Mouse (Mus musculus): ENCODE results near the gene Umad1.

The Umad1 gene

DNA sequence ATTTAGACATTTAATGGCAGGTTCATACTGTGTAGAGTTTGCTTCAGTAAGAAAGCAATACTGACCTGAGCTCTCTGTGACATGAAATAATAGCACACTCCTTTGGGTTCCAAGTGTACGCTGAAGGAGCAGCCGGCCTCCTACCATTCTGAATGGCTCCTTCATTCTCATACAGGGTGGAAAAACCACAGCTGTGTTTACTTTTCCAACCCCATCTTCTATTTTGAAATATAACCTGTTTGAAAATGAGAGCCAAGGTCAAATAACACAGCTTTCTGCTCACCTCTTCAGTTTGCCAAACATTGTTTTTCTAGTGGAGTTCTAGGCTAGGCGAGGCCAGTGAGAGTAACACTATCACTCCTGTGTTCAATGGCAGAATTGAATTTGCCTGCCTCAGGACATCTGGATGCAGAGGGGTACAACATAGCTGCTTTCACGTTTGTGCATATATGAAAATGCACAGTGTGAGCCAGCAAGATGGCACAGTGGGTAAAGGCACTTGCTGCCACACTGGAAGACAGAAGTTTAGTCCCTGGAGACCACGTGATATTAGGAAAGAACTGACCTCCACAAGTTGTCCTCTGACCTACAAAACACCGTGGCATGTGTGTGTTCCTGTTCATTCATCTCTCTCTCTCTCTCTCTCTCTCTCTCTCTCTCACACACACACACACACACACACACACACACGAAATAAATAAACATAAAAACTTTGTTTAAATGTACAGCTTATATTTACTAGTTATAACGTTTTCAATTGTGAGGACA lies 157.9 kb downstream of the Umad1 start:
- DNase-seq (ENCODE audit: low read depth, low spot score) = no peak

DNA sequence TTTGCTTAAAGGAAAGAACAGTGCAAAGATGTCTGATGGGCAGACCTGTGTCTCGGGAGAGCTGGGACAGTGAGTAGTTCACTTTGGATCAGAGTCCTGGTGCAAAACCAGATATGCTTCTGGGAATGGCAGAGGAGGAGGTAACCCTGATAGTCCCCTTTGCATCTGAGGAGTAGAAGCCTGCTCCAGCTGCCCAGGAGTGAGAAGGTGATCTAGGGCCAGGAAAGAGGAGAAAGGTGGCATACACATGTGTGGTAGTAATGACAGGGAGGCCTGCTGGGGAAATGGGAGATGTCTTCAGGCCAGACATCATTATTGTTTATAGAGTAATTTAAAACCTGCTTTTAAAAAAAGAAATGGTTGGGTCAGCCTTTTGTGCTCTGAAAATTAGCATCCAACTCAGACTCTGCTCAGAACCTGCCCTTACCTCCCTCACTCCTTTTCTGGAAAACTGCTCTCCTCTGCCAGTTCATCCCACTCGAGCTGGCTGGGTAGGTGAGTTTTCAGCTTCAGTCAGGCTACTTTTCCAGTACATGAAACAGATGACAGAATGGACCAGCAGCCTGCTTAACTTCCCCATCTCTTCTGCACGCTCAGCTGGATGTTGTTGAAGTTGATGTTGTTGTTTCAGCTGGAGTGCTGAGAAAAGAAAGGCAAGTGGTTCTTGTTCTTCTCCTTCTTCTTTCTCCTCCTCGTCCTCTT lies 160.5 kb downstream of the Umad1 start:
- DNase-seq (ENCODE audit: low read depth, low spot score) = no peak

DNA sequence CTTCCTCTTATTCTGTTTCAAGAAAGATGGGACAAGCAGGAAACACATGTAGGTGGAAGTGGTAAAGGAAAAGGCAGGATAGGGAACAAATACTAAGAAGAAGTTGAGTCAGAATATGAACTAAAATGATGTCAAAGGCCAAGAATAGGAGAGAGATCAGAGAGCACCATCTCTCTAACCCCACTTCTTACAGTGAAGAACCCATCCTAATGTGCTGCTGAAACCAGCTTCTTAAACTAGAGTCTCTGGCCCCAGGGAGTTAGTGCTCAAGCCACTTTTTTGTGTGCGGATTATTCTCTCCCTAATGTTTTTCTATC lies 161.1 kb downstream of the Umad1 start:
- DNase-seq (ENCODE audit: low read depth, low spot score) = no peak

DNA sequence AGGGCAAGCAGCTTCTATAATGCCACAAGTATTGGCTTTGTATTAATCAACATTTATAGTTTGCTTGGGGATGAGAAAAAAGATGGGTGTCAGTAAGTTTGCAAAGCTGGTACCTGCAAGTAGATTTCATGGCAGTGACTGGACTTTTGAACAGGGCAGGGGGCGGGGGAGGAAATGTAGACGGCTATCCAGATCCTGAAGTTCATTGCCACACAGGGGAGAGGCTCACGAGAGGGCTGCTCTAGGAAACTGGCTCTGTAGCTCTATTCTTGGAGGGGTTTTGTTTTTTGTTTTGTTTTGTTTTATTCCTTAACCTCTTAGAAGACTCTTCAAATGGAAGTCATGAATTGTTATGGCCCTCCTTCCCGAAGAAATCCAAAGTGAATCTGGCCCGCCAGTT lies 162.3 kb downstream of the Umad1 start:
- DNase-seq (ENCODE audit: low read depth, low spot score) = no peak

DNA sequence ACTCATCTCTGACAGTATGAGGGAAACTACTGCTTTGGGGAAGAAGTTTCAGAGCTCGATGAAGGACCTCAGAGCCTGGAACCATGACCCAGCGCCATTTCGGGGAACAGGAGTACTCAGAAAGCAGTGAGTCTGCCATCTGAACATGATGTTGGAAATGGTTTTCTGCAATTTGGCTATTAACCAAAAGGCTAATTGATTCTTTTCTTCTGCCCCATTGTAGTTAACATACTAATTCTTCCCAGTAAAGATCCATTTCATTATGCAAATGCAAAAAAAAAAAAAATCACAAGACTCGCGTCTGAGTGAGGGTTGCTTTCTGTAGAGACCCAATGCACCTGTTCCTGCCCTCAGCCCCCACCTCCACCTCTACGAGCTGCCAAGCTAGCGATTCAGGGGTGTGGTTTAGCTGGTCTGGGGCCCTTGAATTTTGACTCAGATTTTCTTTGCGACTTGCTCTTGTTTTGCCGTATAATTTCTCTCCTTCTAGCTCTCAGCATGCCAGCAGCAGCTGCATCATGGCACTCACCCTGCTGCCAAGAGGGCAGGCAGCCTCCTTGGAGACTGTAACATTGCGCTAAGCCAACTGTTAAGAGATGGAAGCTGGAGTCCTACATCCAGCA lies 163.0 kb downstream of the Umad1 start:
- DNase-seq (ENCODE audit: low read depth, low spot score) = no peak

DNA sequence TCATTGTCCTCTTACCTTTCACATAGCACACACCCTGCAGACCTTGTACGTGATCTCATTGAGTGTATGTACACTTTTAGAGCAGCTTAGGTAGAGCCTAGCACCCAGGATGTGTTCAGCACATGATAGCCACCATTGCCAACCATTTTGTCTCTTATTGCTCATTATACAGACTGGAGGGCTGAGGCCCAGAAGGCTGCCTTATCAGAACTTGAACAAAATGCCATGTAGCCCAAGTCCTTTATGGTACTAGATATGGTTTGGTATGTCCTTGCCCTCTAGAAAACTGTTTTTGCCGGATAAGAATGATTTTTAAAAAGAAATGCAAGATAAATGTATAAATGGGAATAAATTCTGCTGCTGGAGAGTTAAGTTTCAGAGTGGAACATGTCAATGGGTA lies 164.1 kb downstream of the Umad1 start:
- DNase-seq (ENCODE audit: low read depth, low spot score) = no peak

DNA sequence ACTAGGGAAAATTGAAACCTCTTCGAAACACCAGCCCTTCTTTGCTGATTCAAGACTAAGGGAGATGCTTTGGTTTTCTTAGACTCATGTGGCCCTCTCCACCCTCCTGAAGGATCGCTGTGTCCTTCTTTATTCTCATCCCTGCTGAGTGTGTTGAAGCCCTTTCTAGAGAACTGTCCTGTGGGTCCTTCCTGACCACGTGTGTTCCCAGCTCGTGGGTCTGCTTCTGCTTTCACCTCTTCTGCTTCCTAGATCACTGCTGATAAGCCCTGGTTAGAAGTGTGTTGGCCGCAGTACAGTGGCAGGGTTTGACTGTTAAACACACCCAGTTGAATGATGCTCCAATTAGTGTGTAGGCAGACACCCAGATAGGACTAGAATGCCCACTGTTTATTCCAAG lies 168.6 kb downstream of the Umad1 start:
- no peak for DNase-seq (ENCODE audit: low read depth, low spot score)

DNA sequence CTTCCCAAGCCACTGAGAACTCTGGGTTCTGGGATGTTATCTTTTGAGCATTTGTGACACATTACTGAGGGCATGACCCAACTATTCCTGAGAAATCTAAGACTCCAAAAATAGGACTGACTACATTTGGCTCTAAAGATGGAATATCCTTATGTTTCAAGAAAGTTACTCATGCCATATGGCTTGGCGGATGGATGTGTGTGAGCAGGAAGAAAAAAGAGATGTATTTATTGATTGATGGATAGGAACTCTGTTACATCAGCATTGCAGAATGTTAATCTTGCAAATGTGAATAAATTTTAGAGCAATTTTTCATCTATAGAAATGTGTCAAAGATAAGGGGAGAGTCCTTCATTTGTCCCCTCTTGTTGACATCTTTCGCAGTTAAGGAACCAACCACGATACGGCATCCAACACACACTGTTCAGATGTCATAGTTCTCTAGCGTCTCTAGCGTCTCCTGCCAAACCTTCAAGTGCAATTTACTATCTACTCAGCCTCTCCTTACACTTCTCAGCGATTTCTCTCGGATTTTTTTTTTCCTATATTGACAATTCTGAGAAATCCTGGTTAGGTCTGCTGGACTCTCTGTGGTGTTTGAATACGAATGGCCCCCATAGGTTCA lies 171.6 kb downstream of the Umad1 start:
- DNase-seq (ENCODE audit: low read depth, low spot score) = no peak

DNA sequence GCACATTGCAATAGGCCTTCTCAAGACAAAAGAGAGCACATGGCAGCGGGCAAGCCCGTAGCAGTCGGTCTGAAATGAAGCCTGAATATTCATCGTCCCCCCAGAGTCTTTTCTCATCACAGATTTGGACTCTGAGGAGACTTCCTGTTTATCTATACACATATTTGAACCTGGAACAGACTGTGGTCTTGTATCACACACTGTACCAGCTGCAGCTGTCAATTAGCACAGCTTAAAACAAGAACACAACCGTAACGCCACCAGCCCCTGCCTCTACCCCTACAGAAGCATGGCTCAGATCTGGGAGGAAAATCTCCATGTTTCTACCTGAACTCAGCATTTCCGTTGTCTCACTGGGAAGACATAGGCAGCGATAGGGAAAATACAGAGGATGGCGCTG lies 174.1 kb downstream of the Umad1 start:
- DNase-seq (ENCODE audit: low read depth, low spot score) = no peak

DNA sequence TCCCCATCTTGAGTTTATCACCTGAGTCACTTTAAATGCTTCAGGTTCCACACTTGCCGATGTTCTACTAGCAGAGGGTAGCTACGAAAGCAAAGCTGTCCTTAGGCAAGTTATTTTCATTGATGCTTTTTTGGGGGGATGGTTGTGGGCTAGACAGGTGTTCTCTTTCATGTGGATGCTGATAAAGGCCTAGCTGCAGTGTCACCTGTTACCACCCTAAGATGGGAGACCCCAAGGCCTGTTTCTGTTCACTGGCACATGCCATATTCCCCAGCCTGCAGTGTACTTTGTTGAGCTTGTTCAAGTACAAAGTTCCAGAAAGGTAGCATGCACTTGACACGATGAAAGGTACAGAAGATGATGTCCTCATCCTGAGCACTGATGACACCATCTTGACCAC lies 178.8 kb downstream of the Umad1 start:
- DNase-seq (ENCODE audit: low read depth, low spot score) = no peak

DNA sequence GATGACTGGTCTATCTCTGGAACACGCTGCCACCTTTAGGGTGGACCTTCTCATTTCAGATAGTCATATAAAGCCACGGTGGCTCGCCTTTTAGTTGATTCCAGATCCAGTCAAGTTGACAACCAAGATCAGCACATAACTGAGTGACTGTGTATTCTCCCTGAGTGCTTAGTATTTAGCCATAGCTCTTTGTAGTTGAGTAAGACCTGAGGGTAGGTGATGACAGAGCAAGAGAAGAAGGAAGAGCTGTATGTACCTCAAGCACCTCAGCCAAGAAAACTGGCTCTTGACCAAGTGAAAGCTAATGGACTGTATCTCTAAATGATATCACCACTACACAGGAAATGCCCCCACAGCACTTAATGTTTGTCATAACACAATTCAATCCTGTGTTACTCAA lies 182.7 kb downstream of the Umad1 start:
- DNase-seq (ENCODE audit: low read depth, low spot score) = no peak

DNA sequence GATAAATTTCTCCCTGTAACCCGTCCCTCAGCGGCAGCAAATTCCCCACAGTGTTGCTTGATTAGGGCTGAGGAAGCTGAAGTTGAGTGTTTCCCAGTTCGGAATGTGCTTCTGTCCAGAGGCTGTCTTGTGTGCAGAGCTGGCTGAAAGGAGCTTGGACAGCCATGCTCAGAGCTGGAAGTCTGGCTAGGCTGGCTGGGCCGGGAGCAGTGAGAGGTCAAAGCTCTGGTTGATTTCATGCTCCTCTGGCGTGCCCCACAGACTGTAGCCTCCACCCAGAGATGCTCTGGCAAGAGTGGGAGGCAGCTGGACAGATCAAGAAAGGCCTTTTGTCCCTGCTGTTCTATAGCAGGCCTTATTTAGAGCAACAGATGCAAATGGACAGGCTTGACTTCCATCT lies 187.7 kb downstream of the Umad1 start:
- no peak for DNase-seq (ENCODE audit: low read depth, low spot score)

DNA sequence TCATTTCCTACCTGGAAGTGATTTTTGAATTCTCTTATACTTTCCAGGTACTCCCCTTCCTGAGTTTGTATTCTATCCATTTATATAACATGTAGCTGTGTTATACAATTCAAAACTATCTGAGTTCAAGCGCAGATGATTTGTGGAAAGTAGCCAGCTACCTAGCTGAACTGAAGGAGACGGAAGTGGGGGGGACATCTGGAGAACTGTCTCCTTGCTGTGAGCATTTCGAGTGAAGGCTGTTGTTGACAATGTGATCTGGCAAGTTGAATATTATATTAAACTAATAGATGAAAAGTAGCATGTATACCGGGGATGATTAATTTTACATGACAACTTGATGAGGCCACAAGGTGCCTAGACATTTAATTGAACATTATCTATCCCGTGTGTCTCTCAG lies 196.5 kb downstream of the Umad1 start:
- DNase-seq (ENCODE audit: low read depth, low spot score) = no peak

DNA sequence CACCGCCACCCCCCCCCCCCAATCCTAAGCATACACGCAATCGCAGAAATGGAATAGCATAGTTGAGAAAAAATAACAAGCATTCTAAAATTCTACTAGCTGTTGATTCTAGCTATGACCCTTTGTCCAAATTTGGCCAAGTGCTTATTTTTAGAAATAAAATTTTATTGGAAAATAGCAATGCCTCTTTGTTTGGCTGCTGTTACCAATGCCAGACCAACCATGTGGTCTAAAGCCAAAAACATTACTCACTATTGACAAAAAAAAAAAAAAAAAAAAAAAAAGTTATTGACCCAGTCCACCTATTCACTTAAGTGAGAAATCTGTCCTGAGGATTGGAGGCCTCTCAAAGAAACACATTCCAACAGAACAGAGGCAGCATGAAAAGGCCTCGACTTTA lies 199.5 kb downstream of the Umad1 start:
- DNase-seq (ENCODE audit: low read depth, low spot score) = no peak

DNA sequence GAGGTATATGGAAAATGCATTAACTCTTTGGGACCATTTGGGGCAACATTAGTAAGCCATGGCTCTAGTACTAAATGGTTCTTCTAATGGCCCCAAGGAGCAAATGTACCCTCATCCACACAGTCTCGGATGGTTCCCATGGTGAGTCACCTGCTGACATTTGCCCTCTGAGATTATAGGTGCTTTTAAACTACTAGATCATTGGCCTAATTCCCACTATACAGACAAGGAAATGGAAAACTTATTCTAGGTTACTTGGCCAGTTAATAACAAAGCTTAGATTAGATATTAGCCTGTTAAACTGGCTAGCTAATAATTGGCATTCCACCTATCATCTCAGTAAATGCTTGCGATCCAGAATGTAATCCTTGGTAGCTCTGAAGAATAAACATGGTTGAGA lies 203.4 kb downstream of the Umad1 start:
- no peak for DNase-seq (ENCODE audit: low read depth, low spot score)

DNA sequence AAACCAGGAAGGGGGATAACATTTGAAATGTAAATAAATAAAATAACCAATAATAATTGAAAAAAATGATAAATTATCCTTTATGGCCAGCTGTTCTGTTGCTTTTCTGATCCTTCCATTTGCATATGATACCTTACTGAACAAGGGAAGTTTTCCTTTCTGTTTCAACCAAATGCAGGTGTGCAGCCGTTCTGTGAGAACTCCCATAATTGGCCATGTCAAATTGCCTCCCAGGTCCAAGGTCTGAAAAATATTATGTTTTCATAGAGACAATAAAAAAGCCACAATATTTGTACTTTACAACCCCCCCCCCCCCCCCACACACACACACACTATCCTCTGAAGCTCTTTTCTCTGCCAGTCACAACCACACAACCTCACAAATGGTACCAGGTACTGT lies 206.3 kb downstream of the Umad1 start:
- DNase-seq (ENCODE audit: low read depth, low spot score) = no peak

DNA sequence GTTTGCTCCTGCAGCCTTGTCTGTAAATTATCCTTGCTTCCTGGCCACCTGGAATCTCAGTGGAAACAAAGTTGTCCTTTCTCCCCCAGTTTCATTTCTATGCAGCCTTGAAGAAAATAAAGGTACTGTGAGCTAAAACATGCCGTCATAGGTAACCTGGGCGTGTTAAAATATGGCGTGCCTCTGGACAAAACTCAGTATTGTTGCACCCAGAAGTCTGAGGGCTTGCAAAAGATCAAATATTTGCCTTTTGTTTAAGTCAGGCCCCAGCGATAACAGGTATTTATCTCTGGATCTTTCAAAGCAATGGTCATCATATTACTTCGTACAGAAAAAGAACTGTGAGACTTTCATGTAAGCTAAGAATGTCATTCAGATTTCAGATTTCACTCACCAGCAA lies 206.9 kb downstream of the Umad1 start:
- DNase-seq (ENCODE audit: low read depth, low spot score) = no peak

DNA sequence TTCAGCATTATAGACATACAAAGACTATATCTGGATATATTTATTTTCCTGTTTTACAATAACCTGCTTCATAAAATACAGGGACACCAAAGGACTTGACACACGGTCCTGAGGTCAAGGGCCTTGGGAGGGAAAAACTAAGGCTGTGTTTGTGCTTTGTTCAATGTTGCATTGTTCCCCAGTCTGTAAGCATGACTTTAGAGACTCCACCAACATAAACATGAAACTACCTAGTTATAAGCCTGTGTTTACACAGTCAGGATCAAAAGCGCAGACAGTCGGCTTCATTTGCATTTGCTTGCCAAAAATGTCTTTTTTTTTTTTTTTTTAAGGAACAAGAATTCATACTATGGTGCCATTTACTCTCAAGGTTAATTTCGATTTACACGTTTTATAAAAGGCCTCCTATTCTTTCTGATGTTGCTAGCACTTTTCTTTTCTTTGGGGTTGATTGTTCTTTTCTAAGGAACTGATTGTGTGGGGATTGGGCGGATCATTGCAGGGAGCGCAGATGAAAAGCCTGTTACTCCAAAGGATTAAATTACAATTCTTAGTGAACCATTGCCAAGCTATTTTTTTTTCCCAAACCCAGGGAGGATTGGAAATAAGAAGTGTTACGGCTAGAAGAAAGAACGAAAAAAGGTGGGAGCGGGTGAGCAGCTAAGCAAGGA lies 208.7 kb downstream of the Umad1 start:
- no peak for DNase-seq (ENCODE audit: low read depth, low spot score)

DNA sequence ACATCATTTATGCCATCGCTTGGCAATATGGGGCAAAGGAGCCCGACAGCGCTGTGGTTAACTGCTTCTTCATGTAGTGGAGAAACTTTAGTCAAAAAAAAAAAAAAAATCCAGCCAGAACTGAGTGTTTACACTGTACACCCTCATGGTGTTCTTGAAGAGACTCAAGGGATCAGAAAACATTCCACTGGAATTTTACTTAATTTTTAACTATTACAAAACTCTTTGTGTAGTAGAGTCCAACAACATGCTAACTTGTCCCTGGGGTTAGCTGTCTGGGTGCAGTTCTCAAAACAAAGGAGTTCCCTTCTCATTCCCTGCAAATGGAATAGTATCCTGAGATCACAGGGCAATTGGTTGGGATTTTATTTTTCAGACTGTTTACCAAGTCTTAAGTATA lies 210.8 kb downstream of the Umad1 start:
- DNase-seq (ENCODE audit: low read depth, low spot score) = no peak

DNA sequence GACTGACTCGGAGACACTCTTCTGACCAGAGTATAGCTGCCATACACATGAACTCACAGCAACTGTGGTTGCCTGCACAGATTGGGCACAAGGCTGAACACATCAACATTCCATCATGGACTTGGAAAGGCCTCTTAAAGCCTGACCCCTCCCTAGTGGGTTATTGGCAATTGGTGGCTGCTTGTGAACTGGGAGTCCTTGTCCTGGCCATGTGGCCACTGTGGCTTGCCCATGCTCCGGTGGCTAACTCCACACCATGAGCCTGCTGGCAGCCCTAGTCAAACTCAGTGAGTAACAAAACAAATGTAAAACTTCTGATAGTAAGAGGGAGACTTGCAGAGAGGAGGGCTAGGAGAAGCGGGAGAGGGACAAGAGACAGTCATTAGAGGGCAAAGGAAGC lies 213.0 kb downstream of the Umad1 start:
- DNase-seq (ENCODE audit: low read depth, low spot score) = no peak

DNA sequence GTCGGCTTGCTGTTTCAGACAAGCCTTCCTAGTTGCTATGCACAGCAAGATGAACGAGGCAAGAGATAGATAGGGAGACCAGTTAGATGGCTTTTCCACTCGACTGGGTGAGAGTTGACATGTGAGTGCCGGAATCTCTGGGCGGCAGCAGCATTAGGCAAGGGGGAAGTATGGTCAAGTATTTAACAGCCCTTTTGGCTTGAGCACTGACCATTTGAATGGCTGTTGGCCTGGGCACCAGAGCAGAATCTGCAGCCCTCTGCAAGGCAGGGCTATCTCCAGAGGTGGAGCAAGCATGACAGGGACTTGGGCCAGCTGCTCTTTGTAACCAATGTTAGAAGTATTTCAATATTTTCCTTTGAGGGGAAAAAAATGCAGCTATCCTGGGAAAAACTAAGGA lies 213.8 kb downstream of the Umad1 start:
- no peak for DNase-seq (ENCODE audit: low read depth, low spot score)

DNA sequence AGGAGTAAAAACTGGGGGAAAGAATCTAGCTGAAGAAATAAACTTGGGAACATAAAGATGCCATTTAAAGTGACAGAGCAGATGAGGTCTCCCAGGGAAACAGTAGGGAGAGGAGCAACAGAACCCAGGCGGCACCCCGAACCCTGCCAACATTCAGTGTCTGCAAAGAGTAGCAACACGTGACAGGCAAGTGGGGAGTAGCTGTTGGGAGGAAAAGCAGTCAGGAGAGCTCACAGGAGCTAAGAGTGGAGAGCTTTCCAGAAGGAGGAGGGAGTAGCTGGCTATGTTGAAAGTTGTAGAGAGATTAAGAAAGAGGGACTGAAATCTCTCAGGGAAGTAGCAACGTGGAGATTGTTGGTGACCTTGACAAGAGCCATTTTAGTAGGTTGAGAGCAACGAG lies 214.4 kb downstream of the Umad1 start:
- DNase-seq (ENCODE audit: low read depth, low spot score) = no peak

Data from WW6 (cell line).